Comparison of ENCODE assay signal across 11 mouse cellular contexts in the genomic region with DNA sequence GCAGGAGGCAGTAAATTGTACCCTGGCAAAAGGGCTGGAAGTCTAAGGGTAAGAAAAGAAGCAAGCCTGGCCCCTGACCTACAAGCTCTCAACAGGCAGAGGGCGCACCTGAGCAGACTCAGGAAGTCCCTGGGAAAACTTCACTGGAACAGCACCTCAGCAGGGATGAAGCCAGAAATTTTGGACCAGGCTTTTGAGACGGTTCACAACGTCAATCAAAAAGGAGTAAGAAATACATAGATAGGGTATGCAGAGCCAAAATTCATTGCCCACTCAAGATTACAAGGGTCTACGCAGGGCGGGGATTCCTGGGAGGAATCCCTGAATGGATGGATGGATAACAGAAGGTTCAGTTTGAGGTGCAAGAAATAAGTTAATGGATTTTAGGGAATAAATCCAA. TPM values are rescaled to one million over a fixed set of nuclear protein-coding genes. Genes with fewer than 3 reads are reported as not detected.
A peak's percentile ranks its signal among the peaks of the same experiment; 100 is the strongest.
DNase-seq lines count a peak whose midpoint lies in the region; ATAC-seq and TF ChIP-seq lines count a peak whose summit lies in the region.
"Not testable (repeated sequence)": the region's sequence is repeated elsewhere in the genome, so short reads cannot be mapped to it uniquely, and the experiment has no call there.
"Had no signal": no experiment of that assay in that cellular context is flagged by ENCODE, and none has a peak within 500 bp of the region (broad histone marks: within the 10 kb centered on the region; RNA-seq: fewer than 3 reads in every experiment).

No protein-coding gene starts in this region.

- H3K9ac ChIP-seq in forebrain, embryonic 14.5 days (ENCODE audit: low read length); heart, embryonic 11.5 days (ENCODE audit: low read depth, low read length); hindbrain, embryonic 15.5 days; midbrain, embryonic 16.5 days (ENCODE audit: low read depth, low read length); stomach, embryonic 15.5 days: not testable (repeated sequence)

- not testable (repeated sequence) for TF ChIP-seq POLR2A in cerebellum, adult 2 months (IDR thresholded peaks at IDR 0.05; ENCODE audit: borderline replicate concordance, insufficient read depth, low read length)

- TF ChIP-seq CTCF in cerebellum, adult 2 months (IDR thresholded peaks at IDR 0.05; ENCODE audit: borderline replicate concordance, insufficient read depth, low read depth, low read length) = not testable (repeated sequence)

- H3K9me3 ChIP-seq in forebrain, embryonic 14.5 days (replicated peaks; ENCODE audit: control insufficient read depth, low read length); heart, embryonic 11.5 days (replicated peaks; ENCODE audit: control insufficient read depth, low read length); hindbrain, embryonic 15.5 days; midbrain, embryonic 16.5 days (replicated peaks; ENCODE audit: control insufficient read depth, low read length, poor library complexity, severe bottlenecking); stomach, embryonic 15.5 days: not testable (repeated sequence)

- H3K4me1 ChIP-seq in cerebellum, adult 2 months (ENCODE audit: control insufficient read depth, insufficient read depth, low read length); forebrain, embryonic 14.5 days (ENCODE audit: control insufficient read depth, insufficient read depth, low read length); heart, embryonic 11.5 days (ENCODE audit: control insufficient read depth, insufficient read depth, low read length); hindbrain, embryonic 15.5 days (replicated peaks); midbrain, embryonic 16.5 days (ENCODE audit: control insufficient read depth, insufficient read depth, low read length); stomach, embryonic 15.5 days: not testable (repeated sequence)

- H3K4me2 ChIP-seq in forebrain, embryonic 14.5 days (ENCODE audit: low read length) = peak overlapping the region; percentile 44
- H3K4me2 ChIP-seq in heart, embryonic 11.5 days = peak overlapping the region; percentile 60
- peak overlapping the region; percentile 59 for H3K4me2 ChIP-seq in hindbrain, embryonic 15.5 days
- H3K4me2 ChIP-seq in midbrain, embryonic 16.5 days (ENCODE audit: low read length) = peak overlapping the region; percentile 48
- peak overlapping the region; percentile 61; the same call in 1 of the 2 replicates for H3K4me2 ChIP-seq in stomach, embryonic 15.5 days

- not testable (repeated sequence) for H3K4me3 ChIP-seq in cerebellum, adult 2 months (replicated peaks; ENCODE audit: insufficient read depth, low read depth, low read length); heart, embryonic 11.5 days (ENCODE audit: low read depth, low read length); stomach, embryonic 15.5 days (replicated peaks)
- H3K4me3 ChIP-seq in forebrain, embryonic 14.5 days (ENCODE audit: low read depth, low read length) = peak overlapping the region; percentile 33; the same call in 1 of the 2 replicates
- peak overlapping the region; percentile 46 for H3K4me3 ChIP-seq in hindbrain, embryonic 15.5 days
- H3K4me3 ChIP-seq in midbrain, embryonic 16.5 days (ENCODE audit: low read depth, low read length) = peak overlapping the region; percentile 42

- intact Hi-C loops in left cerebral cortex, postnatal 25 days (cut with DNase I) = not testable (repeated sequence)

- not testable (repeated sequence) for ATAC-seq in forebrain, embryonic 14.5 days; heart, embryonic 11.5 days (replicated peaks; ENCODE audit: insufficient number of reproducible peaks, low FRiP score, low TSS enrichment); hindbrain, embryonic 15.5 days (ENCODE audit: low FRiP score, low read depth); midbrain, embryonic 16.5 days; stomach, embryonic 15.5 days (ENCODE audit: insufficient read depth, low FRiP score, low read depth)

- H3K27ac ChIP-seq in cerebellum, adult 2 months (ENCODE audit: insufficient read depth, low read length); forebrain, embryonic 14.5 days (ENCODE audit: low read depth, low read length); heart, embryonic 11.5 days (ENCODE audit: low read depth, low read length); hindbrain, embryonic 15.5 days (replicated peaks); midbrain, embryonic 16.5 days (ENCODE audit: low read length); stomach, embryonic 15.5 days: not testable (repeated sequence)

- not testable (repeated sequence) for H3K27me3 ChIP-seq in cerebellum, adult 2 months (ENCODE audit: control insufficient read depth, insufficient read depth, low read length); forebrain, embryonic 14.5 days (replicated peaks; ENCODE audit: control insufficient read depth, insufficient read depth, low read length); heart, embryonic 11.5 days (ENCODE audit: control insufficient read depth, insufficient read depth, low read length); hindbrain, embryonic 15.5 days; midbrain, embryonic 16.5 days (ENCODE audit: control insufficient read depth, insufficient read depth, low read depth, low read length); stomach, embryonic 15.5 days (replicated peaks)

- not testable (repeated sequence) for H3K36me3 ChIP-seq in forebrain, embryonic 14.5 days (ENCODE audit: control insufficient read depth, insufficient read depth, low read length); heart, embryonic 11.5 days (ENCODE audit: control insufficient read depth, insufficient read depth, low read length); hindbrain, embryonic 15.5 days; midbrain, embryonic 16.5 days (ENCODE audit: control insufficient read depth, insufficient read depth, low read length); stomach, embryonic 15.5 days

- WGBS in cerebellum, adult 2 months = 7% methylated on average over 5 of the region's 5 CpGs
- WGBS in forebrain, embryonic 14.5 days = 20% methylated on average over 2 of the region's 5 CpGs
- 13% methylated on average over 4 of the region's 5 CpGs for WGBS in heart, embryonic 11.5 days (ENCODE audit: insufficient replicate concordance)
- WGBS in hindbrain, embryonic 15.5 days = 19% methylated on average over 4 of the region's 5 CpGs
- WGBS in midbrain, embryonic 16.5 days = 17% methylated on average over 2 of the region's 5 CpGs
- 8% methylated on average over 5 of the region's 5 CpGs for WGBS in stomach, embryonic 15.5 days

- DNase-seq in cerebellum, adult 2 months = peak; percentile 8 to 28
- not testable (repeated sequence) for DNase-seq in forebrain, embryonic 14.5 days (ENCODE audit: low spot score)
- DNase-seq in kidney, postnatal 14 days = peak; percentile 0
- peak; percentile 45 to 46 for DNase-seq in left cerebral cortex, postnatal 25 days (ENCODE audit: low spot score in 2 of 2)

RNA-seq across cellular contexts. Expression of a gene that starts 1.0 kb away (rescaled TPM):
- 2.2 and 3.0 TPM in 2 replicates for polyA plus RNA-seq in cerebellum, adult 2 months (2012; rRNA removed)
- 6.6 and 7.6 TPM in 2 replicates for polyA plus RNA-seq in forebrain, embryonic 14.5 days (2014; fragmentation: Nextera tagmentation; extraction: Ambion mirVana)
- 1.2 and 2.1 TPM in 2 replicates for polyA plus RNA-seq in heart, embryonic 11.5 days (2014; fragmentation: Nextera tagmentation; extraction: Ambion mirVana)
- polyA plus RNA-seq in hindbrain, embryonic 15.5 days (2015; fragmentation: Nextera tagmentation; extraction: Ambion mirVana) = 10.2 and 12.4 TPM in 2 replicates
- 1 to 10 TPM; 1.4 to 1.5 TPM for total RNA-seq in left cerebral cortex, postnatal 25 days (2021)
- polyA plus RNA-seq in midbrain, embryonic 16.5 days (2015; fragmentation: Nextera tagmentation; extraction: Ambion mirVana) = 12.9 and 14.0 TPM in 2 replicates
- 0.65 and 0.73 TPM in 2 replicates for polyA plus RNA-seq in stomach, embryonic 15.5 days (2015; fragmentation: Nextera tagmentation; extraction: Ambion mirVana)
- total RNA-seq: CH12.LX had no signal

RNA-seq across cellular contexts. Expression of a gene that starts 48.7 kb away (rescaled TPM):
- polyA plus RNA-seq in cerebellum, adult 2 months (2012; rRNA removed) = not detected in 2 replicates
- not detected in 2 replicates for polyA plus RNA-seq in forebrain, embryonic 14.5 days (2014; fragmentation: Nextera tagmentation; extraction: Ambion mirVana)
- not detected in 2 replicates for polyA plus RNA-seq in heart, embryonic 11.5 days (2014; fragmentation: Nextera tagmentation; extraction: Ambion mirVana)
- polyA plus RNA-seq in hindbrain, embryonic 15.5 days (2015; fragmentation: Nextera tagmentation; extraction: Ambion mirVana) = not detected in 2 replicates
- not detected for total RNA-seq in left cerebral cortex, postnatal 25 days (2021)
- polyA plus RNA-seq in midbrain, embryonic 16.5 days (2015; fragmentation: Nextera tagmentation; extraction: Ambion mirVana) = not detected in 2 replicates
- polyA plus RNA-seq in stomach, embryonic 15.5 days (2015; fragmentation: Nextera tagmentation; extraction: Ambion mirVana) = not detected in 2 replicates
- total RNA-seq: CH12.LX had no signal
- polyA plus RNA-seq: heart, postnatal 0 days; urinary bladder, adult 2 months had no signal
